Mouse (Mus musculus): ENCODE results near the gene Slc24a3. TPM values are rescaled to one million over a fixed set of nuclear protein-coding genes. Genes with fewer than 3 reads are reported as not detected.

Gene Slc24a3
- total and polyA plus RNA-seq, 2 experiments: 0.09 to 0.33 TPM

GRCm38 (mm10) chr2:145150821-145151220, 16.7 kb upstream of the Slc24a3 start:
- Histone ChIP-seq H3K4me3 (ENCODE audit: insufficient read depth, low read depth, low read length) (no peak overlapping the region), H3K79me2 (ENCODE audit: control insufficient read depth, insufficient read depth, low read length) (no peaks in the 10 kb centered on the region), H3K9ac (ENCODE audit: low read depth, low read length) (no peak overlapping the region), H3K27ac (replicated peaks; ENCODE audit: insufficient read depth, low read depth, low read length) (no peak overlapping the region), H3K36me3 (ENCODE audit: control insufficient read depth, insufficient read depth, low read length) (no peaks in the 10 kb centered on the region), H3K27me3 (ENCODE audit: control insufficient read depth, insufficient read depth, low read length) (no peaks in the 10 kb centered on the region; the same call in 1 of the 2 replicates), H3K4me1 (ENCODE audit: control insufficient read depth, insufficient read depth, low read length) (no peaks in the 10 kb centered on the region)
- WGBS: 63% methylated on average over 3 of the region's 3 CpGs
- DNase-seq (ENCODE audit: extremely low read depth, low read depth, low spot score): no peak
- TF ChIP-seq CTCF (IDR thresholded peaks at IDR 0.05; ENCODE audit: low read depth, low read length) (no peak), POLR2A (IDR thresholded peaks at IDR 0.05; ENCODE audit: extremely low read depth, insufficient read depth, low read length) (no peak)

GRCm38 (mm10) chr2:145152281-145152680, 15.3 kb upstream of the Slc24a3 start:
- TF ChIP-seq POLR2A (IDR thresholded peaks at IDR 0.05; ENCODE audit: extremely low read depth, insufficient read depth, low read length): no peak
- TF ChIP-seq CTCF (IDR thresholded peaks at IDR 0.05; ENCODE audit: low read depth, low read length): no peak
- no peaks in the 10 kb centered on the region for H3K79me2 ChIP-seq (ENCODE audit: control insufficient read depth, insufficient read depth, low read length)
- no peak for DNase-seq (ENCODE audit: extremely low read depth, low read depth, low spot score)
- H3K4me3 ChIP-seq (ENCODE audit: insufficient read depth, low read depth, low read length): no peak overlapping the region
- H3K36me3 ChIP-seq (ENCODE audit: control insufficient read depth, insufficient read depth, low read length): no peaks in the 10 kb centered on the region
- H3K4me1 ChIP-seq (ENCODE audit: control insufficient read depth, insufficient read depth, low read length): no peaks in the 10 kb centered on the region
- H3K27ac ChIP-seq (replicated peaks; ENCODE audit: insufficient read depth, low read depth, low read length): no peak overlapping the region
- 61% methylated on average over 1 of the region's 1 CpGs for WGBS
- H3K27me3 ChIP-seq (ENCODE audit: control insufficient read depth, insufficient read depth, low read length): no peaks in the 10 kb centered on the region
- H3K9ac ChIP-seq (ENCODE audit: low read depth, low read length): no peak overlapping the region

- Histone ChIP-seq H3K79me2 (ENCODE audit: control insufficient read depth, insufficient read depth, low read length) (no peaks in the 10 kb centered on the region), H3K4me1 (ENCODE audit: control insufficient read depth, insufficient read depth, low read length) (no peaks in the 10 kb centered on the region), H3K9ac (ENCODE audit: low read depth, low read length) (no peak overlapping the region), H3K27me3 (ENCODE audit: control insufficient read depth, insufficient read depth, low read length) (no peaks in the 10 kb centered on the region; the same call in 1 of the 2 replicates), H3K27ac (replicated peaks; ENCODE audit: insufficient read depth, low read depth, low read length) (no peak overlapping the region), H3K4me3 (ENCODE audit: insufficient read depth, low read depth, low read length) (no peak overlapping the region), H3K36me3 (ENCODE audit: control insufficient read depth, insufficient read depth, low read length) (no peaks in the 10 kb centered on the region)
- DNase-seq (ENCODE audit: extremely low read depth, low read depth, low spot score): no peak
- WGBS: 59% methylated on average over 1 of the region's 1 CpGs
- no peak for TF ChIP-seq CTCF (IDR thresholded peaks at IDR 0.05; ENCODE audit: low read depth, low read length)
- no peak for TF ChIP-seq POLR2A (IDR thresholded peaks at IDR 0.05; ENCODE audit: extremely low read depth, insufficient read depth, low read length)
Measured at GRCm38 (mm10) chr2:145158972-145159371, 8.6 kb upstream of the Slc24a3 start.

GRCm38 (mm10) chr2:145161046-145161700, 6.4 kb upstream of the Slc24a3 start:
- 25% methylated on average over 12 of the region's 12 CpGs for WGBS
- H3K36me3 ChIP-seq (ENCODE audit: control insufficient read depth, insufficient read depth, low read length): no peaks in the 10 kb centered on the region

GRCm38 (mm10) chr2:145164086-145164485, 3.5 kb upstream of the Slc24a3 start:
- Histone ChIP-seq H3K4me1 (ENCODE audit: control insufficient read depth, insufficient read depth, low read length) (peaks cover 4% of the 10 kb centered on the region; the same call in 1 of the 2 replicates), H3K79me2 (ENCODE audit: control insufficient read depth, insufficient read depth, low read length) (no peaks in the 10 kb centered on the region), H3K9ac (ENCODE audit: low read depth, low read length) (no peak overlapping the region), H3K27ac (replicated peaks; ENCODE audit: insufficient read depth, low read depth, low read length) (no peak overlapping the region), H3K36me3 (ENCODE audit: control insufficient read depth, insufficient read depth, low read length) (no peaks in the 10 kb centered on the region), H3K4me3 (ENCODE audit: insufficient read depth, low read depth, low read length) (no peak overlapping the region), H3K27me3 (ENCODE audit: control insufficient read depth, insufficient read depth, low read length) (peaks cover 3% of the 10 kb centered on the region)
- no peak for TF ChIP-seq POLR2A (IDR thresholded peaks at IDR 0.05; ENCODE audit: extremely low read depth, insufficient read depth, low read length)
- no peak for TF ChIP-seq CTCF (IDR thresholded peaks at IDR 0.05; ENCODE audit: low read depth, low read length)
- DNase-seq (ENCODE audit: extremely low read depth, low read depth, low spot score): no peak
- 79% methylated on average over 5 of the region's 5 CpGs for WGBS

More at GRCm38 (mm10) chr2:145161046-145161700, 6.4 kb upstream of the Slc24a3 start:
- Histone ChIP-seq H3K9ac (ENCODE audit: low read depth, low read length) (no peak overlapping the region), H3K4me1 (ENCODE audit: control insufficient read depth, insufficient read depth, low read length) (no peaks in the 10 kb centered on the region), H3K4me3 (ENCODE audit: insufficient read depth, low read depth, low read length) (no peak overlapping the region), H3K27me3 (ENCODE audit: control insufficient read depth, insufficient read depth, low read length) (no peaks in the 10 kb centered on the region; the same call in 1 of the 2 replicates), H3K27ac (replicated peaks; ENCODE audit: insufficient read depth, low read depth, low read length) (no peak overlapping the region), H3K79me2 (ENCODE audit: control insufficient read depth, insufficient read depth, low read length) (no peaks in the 10 kb centered on the region)
- TF ChIP-seq CTCF (IDR thresholded peaks at IDR 0.05; ENCODE audit: low read depth, low read length): peak; percentile 97
- no peak for TF ChIP-seq POLR2A (IDR thresholded peaks at IDR 0.05; ENCODE audit: extremely low read depth, insufficient read depth, low read length)
- DNase-seq (ENCODE audit: extremely low read depth, low read depth, low spot score): peak; percentile 47

GRCm38 (mm10) chr2:145164562-145164961, 3.0 kb upstream of the Slc24a3 start:
- DNase-seq (ENCODE audit: extremely low read depth, low read depth, low spot score): no peak
- H3K4me1 ChIP-seq (ENCODE audit: control insufficient read depth, insufficient read depth, low read length): peaks cover 4% of the 10 kb centered on the region; the same call in 1 of the 2 replicates
- H3K27ac ChIP-seq (replicated peaks; ENCODE audit: insufficient read depth, low read depth, low read length): no peak overlapping the region
- H3K9ac ChIP-seq (ENCODE audit: low read depth, low read length): no peak overlapping the region
- H3K36me3 ChIP-seq (ENCODE audit: control insufficient read depth, insufficient read depth, low read length): no peaks in the 10 kb centered on the region
- no peak overlapping the region for H3K4me3 ChIP-seq (ENCODE audit: insufficient read depth, low read depth, low read length)
- WGBS: 32% methylated on average over 4 of the region's 4 CpGs
- peaks cover 3% of the 10 kb centered on the region for H3K27me3 ChIP-seq (ENCODE audit: control insufficient read depth, insufficient read depth, low read length)
- no peak for TF ChIP-seq POLR2A (IDR thresholded peaks at IDR 0.05; ENCODE audit: extremely low read depth, insufficient read depth, low read length)
- no peak for TF ChIP-seq CTCF (IDR thresholded peaks at IDR 0.05; ENCODE audit: low read depth, low read length)
- no peaks in the 10 kb centered on the region for H3K79me2 ChIP-seq (ENCODE audit: control insufficient read depth, insufficient read depth, low read length)

Data from liver, adult 2 months (tissue).